Mouse (Mus musculus): ENCODE data around the gene Morn2.
"Not testable (repeated sequence)": the region's sequence is repeated elsewhere in the genome, so short reads cannot be mapped to it uniquely, and the experiment has no call there.

Gene Morn2

GRCm38 (mm10) chr17:80290074-80290657 lies at the start of gene Morn2, which contains the start of gene Dhx57:
Gene Morn2, plus strand, starts transcription at chr17:80290203.
Gene Dhx57, minus strand, starts transcription at chr17:80290476.
- DNase-seq (ENCODE audit: low spot score in 2 of 2) = peak; percentile 92 to 94

GRCm38 (mm10) chr17:80241594-80241993 lies 48.4 kb upstream of the Morn2 start:
- DNase-seq (ENCODE audit: low spot score in 2 of 2) = no peak

- DNase-seq (ENCODE audit: low spot score in 2 of 2) = no peak
Observed at GRCm38 (mm10) chr17:80243116-80243515, 46.9 kb upstream of the Morn2 start.

- no peak for DNase-seq (ENCODE audit: low spot score in 2 of 2)
Observed at GRCm38 (mm10) chr17:80252757-80253525, 37.1 kb upstream of the Morn2 start.

DNA sequence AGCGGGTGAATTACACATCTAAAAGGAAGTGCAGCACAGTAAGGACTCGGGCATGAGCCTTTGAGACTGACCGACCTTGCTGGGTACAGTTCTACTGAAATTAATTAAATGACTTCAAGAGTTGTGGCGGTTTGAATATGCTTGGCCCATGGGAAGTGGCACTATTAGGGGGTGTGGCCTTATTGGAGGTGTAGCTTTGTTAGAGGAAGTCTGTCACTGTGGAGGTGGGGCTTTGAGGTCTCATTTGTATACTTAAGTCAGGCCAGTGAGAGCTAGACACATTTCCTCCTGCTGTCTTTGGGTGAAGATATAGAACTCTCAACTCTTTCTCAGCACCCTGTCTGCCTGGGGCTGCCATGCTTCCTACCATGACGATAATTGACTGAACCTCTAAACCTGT lies 35.6 kb upstream of the Morn2 start:
- DNase-seq (ENCODE audit: low spot score in 2 of 2) = no peak

DNA sequence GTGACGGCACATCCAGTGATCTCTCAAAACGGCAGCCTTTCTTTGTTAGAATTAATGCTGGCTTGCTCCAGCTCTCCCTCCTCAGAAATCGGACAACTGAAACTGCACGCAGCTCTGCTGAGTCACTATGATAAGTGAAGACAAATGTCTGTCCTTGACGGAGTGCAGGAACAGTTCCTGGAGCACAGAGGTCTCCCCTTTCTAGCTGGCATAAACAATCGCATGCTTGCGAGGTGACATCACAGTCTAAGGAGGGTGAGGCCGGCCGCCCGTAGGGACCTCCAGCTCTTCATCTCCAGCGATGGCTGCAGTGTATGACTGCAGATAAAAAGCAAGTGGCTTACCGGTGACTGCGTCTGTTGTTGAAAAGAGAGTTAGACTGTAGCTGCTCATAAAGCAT lies 34.8 kb upstream of the Morn2 start:
- no peak for DNase-seq (ENCODE audit: low spot score in 2 of 2)

DNA sequence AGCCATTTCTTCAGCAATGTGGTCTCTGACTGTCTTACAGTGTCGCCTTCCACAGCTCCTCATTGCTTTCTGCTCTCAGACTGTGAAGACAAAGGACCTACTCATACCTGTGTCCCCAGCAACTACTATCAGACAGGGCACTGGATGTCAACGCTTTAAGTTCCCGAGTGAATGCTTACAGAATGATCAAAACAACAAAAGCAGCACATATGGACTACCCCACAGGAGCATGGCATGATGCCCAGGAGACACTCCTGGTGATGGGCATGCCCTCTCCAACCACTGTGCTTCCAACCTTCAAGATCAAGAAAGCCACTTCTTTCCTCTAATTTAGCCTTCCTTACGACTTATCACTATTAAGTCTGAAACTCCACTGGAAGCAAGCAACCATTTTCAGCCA lies 22.9 kb upstream of the Morn2 start:
- no peak for DNase-seq (ENCODE audit: low spot score in 2 of 2)

DNA sequence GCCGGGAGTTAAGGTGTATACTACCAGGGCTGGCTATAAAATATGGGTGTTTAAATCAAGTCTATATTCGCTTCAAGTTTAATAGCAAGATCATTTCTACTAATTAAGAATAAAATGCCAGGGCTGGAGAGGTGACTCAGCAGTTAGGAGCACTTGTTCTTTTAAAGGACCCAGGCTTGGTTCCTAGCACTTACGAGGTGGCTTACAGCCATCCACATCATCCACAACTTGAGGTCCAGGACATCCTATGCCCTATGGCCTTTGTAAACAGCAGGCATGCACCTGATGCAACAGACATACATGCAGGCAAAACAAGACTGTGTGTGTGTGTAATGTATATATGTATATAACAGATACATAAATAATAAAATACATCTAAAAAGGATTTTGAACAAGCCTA lies 21.9 kb upstream of the Morn2 start:
- DNase-seq (ENCODE audit: low spot score in 2 of 2) = no peak

GRCm38 (mm10) chr17:80270622-80271021 lies 19.4 kb upstream of the Morn2 start:
- DNase-seq (ENCODE audit: low spot score in 2 of 2) = not testable (repeated sequence)

DNA sequence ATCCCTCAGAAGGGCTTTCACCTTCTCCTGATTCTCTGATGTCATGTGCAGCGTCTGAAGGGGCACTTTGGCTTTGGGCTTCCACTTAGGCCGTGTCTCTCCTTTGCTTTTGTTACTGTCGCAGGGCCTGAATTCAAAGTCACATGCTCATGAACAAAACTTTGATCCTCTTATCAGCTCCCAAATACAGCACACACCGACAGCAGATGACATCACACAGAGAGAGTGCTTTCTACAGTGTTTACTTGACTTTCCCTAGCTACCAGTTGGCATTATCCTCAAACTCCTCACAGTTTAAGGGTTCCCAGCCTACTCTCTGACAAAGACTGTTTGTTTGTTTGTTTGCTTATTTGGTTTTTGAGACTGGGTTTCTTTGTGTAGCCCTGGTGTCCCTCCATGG lies 11.7 kb upstream of the Morn2 start:
- no peak for DNase-seq (ENCODE audit: low spot score in 2 of 2)

GRCm38 (mm10) chr17:80279340-80280070 lies 10.5 kb upstream of the Morn2 start:
- no peak for DNase-seq (ENCODE audit: low spot score in 2 of 2)

- no peak for DNase-seq (ENCODE audit: low spot score in 2 of 2)
Observed at GRCm38 (mm10) chr17:80284446-80284845, 5.6 kb upstream of the Morn2 start.

- DNase-seq (ENCODE audit: low spot score in 2 of 2) = no peak
Observed at GRCm38 (mm10) chr17:80288012-80288411, 2.0 kb upstream of the Morn2 start.

DNA sequence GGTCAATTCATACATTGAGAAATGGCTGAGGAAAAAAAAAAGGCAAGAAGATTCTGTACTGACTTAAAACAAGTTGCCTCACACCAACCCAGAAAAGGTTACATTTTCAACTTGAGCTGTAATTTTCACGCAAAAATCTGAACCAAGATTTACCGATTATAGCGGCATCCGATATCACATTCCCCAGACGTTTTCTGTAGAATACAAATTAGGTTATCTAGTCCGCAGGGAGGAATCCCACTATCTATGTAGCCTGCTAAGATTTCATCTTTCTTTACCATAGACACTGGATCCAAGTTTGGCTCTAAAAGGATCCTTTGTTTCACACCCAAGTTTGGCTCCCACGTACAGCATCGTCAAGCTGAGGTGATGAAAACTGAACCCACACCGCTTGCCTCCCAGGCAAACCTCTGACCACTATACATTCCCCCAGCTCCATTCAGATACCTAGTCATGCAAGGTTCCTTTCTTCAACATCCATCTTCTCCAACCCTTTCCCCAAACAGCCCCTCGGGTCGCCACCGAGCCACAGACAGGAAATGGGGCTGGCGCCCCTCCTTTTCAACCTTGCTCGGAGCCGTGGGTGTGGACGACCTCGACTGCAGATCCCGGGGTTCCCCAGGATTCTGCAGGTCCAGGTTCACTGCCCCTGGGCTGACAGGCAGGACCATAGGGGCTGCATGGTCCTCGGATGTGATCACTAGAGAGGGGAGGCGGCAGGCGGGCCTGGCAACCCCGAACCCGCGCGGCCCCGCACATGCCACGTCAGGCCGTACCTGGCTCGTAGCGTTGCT lies 526 bp upstream of the Morn2 start:
- DNase-seq (ENCODE audit: low spot score in 2 of 2) = no peak

DNA sequence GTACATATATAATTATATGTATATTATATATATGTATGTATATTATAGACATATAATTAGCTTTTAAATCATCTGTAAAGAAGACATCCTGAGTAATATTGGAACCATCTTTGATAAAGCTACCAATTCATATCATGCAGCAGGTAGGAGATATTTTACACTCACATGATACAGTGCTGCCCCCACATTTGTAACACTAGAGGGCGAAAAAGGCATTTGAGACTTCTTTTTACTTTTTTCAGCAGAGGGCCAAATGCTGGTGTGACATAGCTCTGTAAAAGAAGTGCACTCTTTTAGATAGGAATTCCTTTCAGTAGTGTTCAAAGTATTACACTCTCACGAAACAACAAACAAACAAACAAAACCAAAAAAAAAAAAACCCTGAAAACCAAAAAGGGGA lies 1.1 kb downstream of the Morn2 start:
- no peak for DNase-seq (ENCODE audit: low spot score in 2 of 2)

GRCm38 (mm10) chr17:80295258-80295657 lies 5.3 kb downstream of the Morn2 start:
- DNase-seq (ENCODE audit: low spot score in 2 of 2) = no peak

DNA sequence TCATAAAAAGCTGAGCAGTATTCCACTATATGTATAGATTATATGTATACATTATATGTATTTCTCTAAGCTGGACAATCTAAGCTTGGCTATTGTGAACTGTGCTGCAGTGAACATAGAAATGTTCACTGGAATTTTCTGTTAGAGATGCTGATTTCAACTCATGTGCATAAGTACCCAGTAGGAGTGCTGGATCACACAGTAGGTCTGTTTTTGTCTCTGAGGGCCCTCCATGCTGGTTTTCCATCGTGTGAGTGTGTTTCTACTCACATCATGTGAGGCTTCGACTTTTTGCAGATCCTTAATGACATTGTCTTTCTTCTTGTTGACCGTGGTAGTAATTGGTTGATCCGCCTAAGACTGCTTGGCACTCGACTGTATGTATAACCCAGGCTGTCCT lies 8.8 kb downstream of the Morn2 start:
- DNase-seq (ENCODE audit: low spot score in 2 of 2) = no peak

DNA sequence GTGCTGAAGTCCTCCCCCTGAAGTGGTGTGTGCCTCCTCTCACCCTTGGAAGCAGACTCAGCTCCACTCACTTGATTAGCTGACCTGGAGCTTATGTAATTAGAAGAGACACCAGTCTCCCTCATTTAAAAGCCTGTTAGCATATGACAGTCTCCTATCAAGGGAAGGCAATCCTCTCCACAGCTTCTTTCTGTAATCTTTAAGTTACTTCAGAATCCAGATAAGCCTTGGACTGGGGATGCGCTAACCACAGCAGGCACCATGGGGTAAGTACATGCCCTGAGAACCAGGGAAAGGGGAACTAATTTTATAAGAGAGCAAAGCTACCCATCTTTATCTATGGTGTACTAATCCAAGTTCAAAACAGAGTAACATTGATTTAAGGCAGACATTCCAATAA lies 17.2 kb downstream of the Morn2 start, which contains the start of gene Arhgef33:
Arhgef33 (plus strand) TSS at position 157 of the 400 bp plus-strand sequence.
- no peak for DNase-seq (ENCODE audit: low spot score in 2 of 2)

DNA sequence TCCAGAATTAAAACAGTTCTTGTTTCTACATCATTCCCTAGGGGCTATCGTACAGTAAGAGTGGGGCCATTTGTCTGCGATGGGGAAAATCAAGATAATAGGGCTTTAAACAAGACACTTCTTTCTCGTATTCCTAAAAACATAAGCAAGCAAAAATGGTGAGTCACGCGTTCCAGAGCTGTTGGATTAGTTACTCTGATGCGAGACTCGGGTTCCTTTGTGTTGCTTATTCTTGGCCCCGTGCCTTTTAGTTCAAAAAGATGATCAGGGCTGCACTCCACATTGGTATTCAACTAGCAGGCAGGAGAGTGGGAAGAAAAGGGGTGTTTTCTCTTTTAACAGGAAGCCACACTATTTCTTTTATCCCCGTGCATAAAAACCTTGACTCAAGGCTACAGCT lies 21.8 kb downstream of the Morn2 start:
- no peak for DNase-seq (ENCODE audit: low spot score in 2 of 2)

GRCm38 (mm10) chr17:80312405-80312804 lies 22.4 kb downstream of the Morn2 start:
- DNase-seq (ENCODE audit: low spot score in 2 of 2) = no peak

- no peak for DNase-seq (ENCODE audit: low spot score in 2 of 2)
Observed at GRCm38 (mm10) chr17:80322228-80322627, 32.2 kb downstream of the Morn2 start.

- no peak for DNase-seq (ENCODE audit: low spot score in 2 of 2)
Observed at GRCm38 (mm10) chr17:80323015-80323414, 33.0 kb downstream of the Morn2 start.

Measured in spleen, postnatal 14 days (tissue).